Mouse (Mus musculus): ENCODE measurements around the gene Hat1. TPM values are rescaled to one million over a fixed set of nuclear protein-coding genes. Genes with fewer than 3 reads are reported as not detected.
A peak's percentile ranks its signal among the peaks of the same experiment; 100 is the strongest.
"Not testable (repeated sequence)": the region's sequence is repeated elsewhere in the genome, so short reads cannot be mapped to it uniquely, and the experiment has no call there.

Hat1 gene
- total RNA-seq (2014; fragmentation: Nextera tagmentation) = 129 and 155 TPM in 2 replicates
- 232 and 241 TPM in 2 replicates for total RNA-seq (2017)

DNA sequence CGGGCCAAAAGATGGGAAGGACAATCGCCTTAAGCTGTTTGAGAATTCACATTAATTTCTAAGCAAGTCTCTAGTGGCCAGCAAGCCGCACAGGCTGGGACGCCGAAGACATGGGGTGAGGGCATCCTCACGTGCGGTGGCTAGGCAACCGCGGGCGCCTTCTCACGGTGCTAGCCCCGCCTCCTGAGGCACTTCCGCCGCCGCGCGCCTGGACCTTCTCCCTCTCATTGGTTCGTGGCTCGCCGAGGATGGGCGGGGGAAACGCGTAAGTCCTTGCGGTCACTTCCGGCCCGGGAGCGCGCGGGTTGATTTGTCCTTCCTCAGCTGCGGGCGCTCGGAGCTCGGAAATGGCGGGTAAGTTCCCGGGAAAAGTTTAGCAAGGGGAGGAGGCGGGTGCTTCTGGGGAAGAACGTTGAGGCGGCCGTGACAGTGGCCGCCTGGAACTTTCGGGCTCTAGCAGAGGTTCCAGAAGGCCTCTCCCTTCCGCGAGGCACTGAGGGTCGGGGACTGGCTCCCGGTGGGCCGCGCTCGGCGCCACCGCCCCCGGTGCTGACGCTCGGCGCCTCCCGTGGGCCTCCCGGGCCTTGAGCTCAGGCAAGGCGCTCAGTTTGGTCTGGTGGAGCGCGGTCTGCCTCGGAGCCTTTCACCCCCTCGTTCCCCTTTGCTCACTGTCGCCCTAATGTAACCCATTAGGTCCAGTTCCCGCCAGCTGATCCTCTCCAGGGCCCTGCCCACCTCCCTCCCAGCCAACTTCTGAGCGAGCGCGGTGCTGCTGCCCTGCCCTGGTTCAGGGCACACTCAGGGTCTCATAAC lies at the start of gene Hat1:
Gene Hat1 (plus strand): TSS at position 8 of the 813 bp plus-strand sequence.
- peak; percentile 99 for ATAC-seq (replicated peaks; ENCODE audit: low FRiP score, low TSS enrichment, poor library complexity, severe bottlenecking)

DNA sequence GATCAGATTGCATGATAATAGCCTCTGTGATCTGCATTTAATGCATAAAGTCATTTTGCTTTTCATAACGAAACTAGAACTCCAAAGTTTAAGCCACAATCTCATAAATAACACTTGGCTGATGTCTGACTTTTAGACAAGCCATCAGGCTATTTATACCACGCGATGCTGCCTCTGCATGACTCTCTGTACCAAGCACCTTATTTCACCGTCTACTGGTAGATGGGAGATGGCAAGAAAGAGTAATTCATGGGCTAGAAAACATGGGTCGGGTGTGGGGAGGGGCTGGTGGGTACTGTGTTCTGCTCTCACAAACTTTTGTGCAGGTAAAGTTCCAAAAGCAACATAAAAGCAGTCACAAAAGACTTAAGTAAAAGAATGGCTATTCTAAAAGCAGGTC lies 48.6 kb upstream of the Hat1 start:
- no peak for ATAC-seq (replicated peaks; ENCODE audit: low FRiP score, low TSS enrichment, poor library complexity, severe bottlenecking)

DNA sequence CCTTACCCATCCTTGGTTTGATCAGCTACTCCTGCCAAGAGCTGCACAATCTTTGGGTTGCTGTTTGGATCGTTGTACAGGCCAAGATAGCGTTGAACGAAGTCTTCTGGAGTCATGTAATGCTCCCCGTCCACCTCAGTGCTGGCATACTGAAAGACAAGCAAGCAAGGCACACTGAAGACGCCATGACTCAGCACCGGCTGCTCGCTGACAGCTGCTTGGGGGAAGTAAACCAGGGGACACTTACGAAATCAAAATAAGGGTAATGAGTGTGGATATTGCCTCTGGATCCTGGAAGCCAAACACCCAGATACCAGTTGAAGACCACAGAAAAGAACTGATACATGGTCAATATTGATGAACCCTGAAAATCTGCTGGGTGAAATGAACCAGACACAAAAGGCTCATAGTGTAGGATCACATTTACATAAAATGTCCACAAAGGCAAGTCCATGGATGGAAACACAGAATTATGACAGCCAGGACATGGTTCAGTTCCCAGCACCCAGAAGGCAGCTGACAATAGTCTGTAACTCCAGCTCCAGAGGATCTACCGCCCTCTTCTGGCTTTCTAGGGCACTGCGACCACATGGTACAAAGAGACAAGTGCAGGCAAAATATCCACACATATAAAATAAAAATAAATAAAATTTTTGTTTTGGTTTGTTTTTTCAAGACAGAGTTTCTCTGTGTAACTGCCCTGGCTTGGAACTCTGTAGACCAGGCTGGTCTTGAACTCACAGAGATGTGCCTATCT lies 44.7 kb upstream of the Hat1 start:
- no peak for ATAC-seq (replicated peaks; ENCODE audit: low FRiP score, low TSS enrichment, poor library complexity, severe bottlenecking)

DNA sequence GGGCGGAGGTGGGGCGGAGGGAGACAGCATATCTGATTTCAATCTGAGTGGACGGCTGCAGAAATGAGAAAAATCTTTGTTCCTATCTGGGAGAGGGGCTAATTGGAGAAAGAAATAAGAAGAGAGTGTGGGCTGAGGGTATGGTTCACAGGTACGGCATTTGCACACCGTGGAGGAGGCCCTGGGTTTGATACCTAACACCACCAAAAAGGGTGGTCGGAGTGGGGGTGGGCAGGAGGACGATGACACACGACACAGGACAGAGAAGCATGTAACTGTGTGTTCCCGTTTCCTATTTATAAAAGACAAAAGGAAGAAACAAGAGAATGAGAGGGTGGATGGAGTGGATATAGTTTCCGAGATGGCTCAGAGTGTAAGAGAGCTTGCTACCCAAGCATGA lies 41.6 kb upstream of the Hat1 start:
- no peak for ATAC-seq (replicated peaks; ENCODE audit: low FRiP score, low TSS enrichment, poor library complexity, severe bottlenecking)

DNA sequence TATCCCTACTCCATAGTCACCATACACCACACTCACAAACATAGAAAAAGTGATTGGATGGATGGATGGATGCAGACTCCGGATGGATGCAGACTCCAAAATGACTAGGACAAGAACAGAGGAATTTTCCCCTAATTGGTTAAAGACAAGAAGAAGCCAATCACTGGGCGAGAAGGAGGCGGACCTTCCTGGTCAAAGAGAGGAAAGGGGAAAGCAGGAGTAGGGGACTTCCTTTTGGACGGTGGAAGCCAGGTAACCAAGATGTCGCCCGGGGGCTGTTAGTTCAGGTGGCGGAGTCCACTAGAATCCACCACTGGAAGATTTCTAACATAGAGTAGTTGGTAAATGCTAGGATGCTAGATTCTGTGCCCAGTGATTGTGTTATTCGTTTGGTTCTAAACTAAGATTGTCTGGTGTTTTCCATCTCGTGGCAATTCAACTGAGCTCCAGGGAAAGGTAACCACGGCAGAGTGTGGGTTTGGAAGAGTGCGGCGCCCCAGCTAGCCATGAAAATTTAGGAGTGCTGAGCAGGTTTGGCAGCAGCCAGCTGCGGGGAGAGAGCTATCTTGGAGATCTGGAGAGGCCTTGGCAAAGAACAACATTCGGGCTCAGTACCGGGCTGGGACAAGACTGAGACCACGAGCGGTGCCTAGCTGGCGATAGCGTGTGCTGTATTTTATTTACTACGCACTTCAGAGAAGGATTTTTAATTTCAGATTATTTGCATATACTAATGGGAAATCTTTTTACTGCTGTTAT lies 40.8 kb upstream of the Hat1 start:
- no peak for ATAC-seq (replicated peaks; ENCODE audit: low FRiP score, low TSS enrichment, poor library complexity, severe bottlenecking)

DNA sequence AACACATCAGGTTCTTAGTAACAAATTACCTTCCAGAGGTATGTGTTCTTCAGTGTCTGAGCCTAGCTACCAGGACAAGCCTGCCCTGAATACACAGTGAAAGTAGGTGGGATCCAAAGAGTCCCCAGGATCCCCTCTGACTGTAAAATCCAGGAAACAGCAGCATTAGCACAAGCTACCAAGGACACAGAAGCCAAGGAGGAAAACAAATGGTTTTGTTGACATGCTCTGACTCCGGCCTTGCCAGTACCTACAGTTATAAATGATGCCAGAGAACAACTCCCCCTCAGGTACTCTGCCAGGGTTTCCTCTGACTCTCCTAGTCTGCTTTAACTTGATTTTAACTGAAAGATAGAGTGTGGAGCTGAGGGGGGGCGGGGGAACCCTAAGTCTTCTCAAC lies 39.2 kb upstream of the Hat1 start:
- ATAC-seq (replicated peaks; ENCODE audit: low FRiP score, low TSS enrichment, poor library complexity, severe bottlenecking) = no peak

DNA sequence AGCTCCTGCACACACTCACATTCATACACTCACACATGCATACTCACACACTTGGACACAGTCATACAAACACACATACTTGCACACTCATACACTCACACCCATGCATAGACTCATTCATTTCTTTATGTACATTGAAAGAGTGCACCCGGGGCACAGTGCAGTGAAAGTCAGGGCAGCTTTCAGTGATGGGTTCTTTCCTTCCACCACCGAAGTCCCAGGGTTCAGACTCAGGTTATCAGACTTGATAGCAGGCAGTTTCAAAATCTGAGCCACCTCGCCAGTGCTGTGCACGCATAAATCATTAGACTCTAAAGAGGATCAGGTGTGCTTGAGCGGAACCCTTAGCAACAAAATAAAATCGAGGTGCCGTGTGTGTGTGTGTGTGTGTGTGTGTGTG lies 38.6 kb upstream of the Hat1 start:
- no peak for ATAC-seq (replicated peaks; ENCODE audit: low FRiP score, low TSS enrichment, poor library complexity, severe bottlenecking)

DNA sequence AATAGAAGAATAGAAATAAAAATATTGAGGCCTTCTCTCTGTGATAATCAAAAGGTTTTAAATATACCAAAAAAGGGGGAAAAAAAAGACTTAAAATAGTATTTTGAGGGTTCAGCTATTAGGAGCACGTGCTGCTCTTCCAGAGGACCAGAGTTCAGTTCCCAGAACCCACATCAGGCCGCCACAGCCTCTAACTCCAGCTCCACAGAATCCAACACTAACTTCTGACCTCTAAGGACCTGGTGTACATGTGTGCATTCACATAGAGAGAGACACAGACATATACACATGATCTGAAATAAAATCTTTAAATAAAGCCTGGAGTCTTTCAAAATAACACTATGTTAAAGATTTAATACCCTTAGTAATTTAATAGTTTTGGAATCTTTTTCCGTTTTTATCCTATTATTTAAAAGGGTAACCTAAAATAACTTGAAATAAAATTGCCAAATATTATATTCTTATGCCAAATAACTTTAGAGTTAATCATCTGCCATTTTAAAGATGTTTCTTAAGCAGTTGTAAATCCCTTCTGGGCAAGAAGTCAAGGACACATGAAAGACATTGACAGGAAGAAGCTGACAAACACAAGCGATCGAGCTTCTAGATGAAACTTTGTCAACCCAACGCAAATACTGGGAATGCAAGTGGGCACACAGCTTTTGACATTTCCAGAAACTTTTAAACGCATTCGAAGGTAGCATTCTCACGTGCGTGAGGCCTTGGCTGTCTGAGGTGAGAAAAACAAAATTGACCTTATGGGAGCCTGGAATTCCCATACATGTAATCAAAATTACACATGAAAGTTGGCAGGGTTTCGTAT lies 37.6 kb upstream of the Hat1 start:
- ATAC-seq (replicated peaks; ENCODE audit: low FRiP score, low TSS enrichment, poor library complexity, severe bottlenecking) = no peak

DNA sequence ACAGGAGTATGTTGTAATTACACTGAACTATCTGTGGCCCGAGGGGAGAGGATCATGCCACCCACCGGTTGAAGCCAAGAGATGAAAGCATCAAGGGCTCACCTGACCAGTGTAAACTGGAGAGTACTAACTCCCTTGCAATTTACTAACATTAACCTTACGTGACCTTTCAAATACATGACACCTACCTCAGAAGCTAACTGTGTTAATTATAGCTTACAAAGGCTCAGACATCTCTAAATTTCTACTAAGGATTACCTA lies 37.1 kb upstream of the Hat1 start:
- ATAC-seq (replicated peaks; ENCODE audit: low FRiP score, low TSS enrichment, poor library complexity, severe bottlenecking) = no peak

DNA sequence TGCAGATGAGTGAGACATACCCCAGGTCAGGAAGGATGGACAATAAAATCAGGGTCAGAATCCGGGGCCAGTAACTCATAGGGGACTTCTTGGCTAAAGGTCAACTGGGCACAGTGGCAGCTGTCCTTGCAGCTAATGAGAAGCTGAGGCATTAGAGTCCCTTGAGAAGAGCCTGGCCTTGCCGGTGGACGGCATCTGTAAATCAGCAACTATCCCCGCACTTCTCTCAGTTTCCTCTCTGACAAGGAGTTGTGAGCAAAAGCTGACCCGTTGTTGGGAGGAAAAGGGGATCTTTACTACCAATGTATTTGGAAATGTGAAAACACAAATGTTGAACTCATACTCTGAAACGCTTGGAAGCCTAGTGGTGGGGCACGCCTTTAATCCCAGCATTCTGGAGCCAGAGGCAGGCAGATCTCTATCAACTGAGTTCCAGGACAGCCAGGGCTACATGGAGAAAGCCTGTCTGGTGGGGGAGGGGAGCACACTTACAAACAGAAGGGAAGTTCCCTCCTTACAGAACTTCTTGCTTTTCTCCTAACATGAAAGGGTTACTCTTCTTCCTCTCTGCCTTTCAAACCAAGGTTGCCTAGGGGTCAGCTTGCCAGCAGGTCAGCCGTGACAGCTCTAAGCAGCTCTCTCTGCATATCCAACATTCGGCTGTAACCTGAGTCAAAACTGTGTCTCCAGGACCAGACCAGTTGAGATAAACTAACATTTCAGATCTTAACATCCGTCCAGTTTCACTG lies 35.3 kb upstream of the Hat1 start:
- no peak for ATAC-seq (replicated peaks; ENCODE audit: low FRiP score, low TSS enrichment, poor library complexity, severe bottlenecking)

DNA sequence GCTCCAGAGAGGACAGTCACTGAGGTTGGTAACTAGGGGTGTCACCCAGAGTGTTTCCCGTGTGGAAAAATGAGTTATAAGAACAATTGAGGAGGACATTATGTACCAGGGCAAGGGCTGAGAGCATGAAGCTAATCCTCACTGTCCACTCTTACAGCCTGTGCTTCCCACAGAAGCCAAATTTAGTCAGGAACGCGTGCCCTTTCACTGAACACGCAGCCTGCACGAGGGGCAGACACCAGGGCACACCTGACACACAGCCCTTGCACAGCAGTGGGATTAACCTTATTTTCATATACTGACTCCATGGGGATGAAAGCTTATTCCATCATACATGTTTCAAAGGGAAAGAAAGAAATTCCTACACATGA lies 34.7 kb upstream of the Hat1 start:
- ATAC-seq (replicated peaks; ENCODE audit: low FRiP score, low TSS enrichment, poor library complexity, severe bottlenecking) = no peak

DNA sequence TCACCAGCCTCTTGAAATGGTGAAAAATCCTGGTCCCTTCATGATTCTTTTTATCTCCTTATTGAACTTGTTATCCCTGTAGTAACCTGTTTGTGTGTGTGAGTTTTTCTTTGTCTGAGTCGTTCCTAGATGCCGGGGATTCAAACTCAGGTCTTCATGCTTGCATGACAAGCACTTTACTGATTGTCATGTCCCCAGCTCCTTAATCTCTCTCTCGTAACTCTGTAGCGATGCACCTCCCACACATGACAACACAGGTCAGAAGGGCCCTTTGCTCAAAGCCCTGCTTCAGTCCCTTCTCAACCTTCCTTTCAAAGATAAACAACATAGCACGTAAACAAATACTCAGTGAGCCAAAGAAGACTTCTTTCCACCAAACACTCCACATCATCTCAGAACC lies 30.4 kb upstream of the Hat1 start:
- ATAC-seq (replicated peaks; ENCODE audit: low FRiP score, low TSS enrichment, poor library complexity, severe bottlenecking) = no peak

DNA sequence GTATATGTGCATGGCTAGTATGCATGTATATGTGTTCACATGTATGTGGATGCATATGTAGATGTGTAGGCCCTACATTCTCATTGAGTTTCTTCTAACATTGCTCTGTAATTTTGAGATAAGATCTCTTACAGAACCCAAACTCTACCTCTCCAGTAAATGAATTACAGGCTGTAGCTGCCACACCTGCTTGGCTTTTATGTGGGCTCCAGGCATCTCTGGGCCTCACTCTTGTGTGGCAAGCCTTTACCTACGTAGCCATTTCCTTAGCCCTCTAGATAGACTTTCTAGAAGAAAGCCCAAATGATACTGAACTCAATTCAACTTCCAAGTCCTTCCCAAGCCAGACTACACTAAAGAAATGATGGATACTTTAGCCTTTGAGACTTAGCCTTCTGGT lies 28.6 kb upstream of the Hat1 start:
- ATAC-seq (replicated peaks; ENCODE audit: low FRiP score, low TSS enrichment, poor library complexity, severe bottlenecking) = no peak

DNA sequence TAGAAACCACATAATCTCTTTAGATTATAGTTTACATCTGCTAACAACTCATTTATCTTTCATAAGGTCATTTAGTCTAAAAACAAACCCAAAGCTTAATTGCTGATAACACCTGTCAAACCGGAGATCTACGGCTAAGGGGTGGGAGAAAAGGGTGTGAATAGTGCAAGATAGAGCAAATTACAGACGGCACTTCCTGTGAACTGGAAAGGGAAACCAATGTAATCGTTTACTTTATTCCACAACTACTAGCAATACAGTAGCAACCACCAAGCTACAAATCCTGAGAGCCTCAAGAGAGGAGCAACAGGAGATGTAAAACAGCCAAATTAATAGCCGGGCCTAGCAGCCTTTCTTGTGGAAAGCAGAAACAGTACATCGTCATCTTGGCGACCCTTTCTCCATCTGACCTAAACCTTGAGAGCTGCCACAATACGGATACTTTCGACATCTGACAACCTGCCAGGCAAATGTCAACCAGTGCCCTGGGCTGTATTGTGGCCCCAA lies 22.1 kb upstream of the Hat1 start:
- peak; percentile 20 for ATAC-seq (replicated peaks; ENCODE audit: low FRiP score, low TSS enrichment, poor library complexity, severe bottlenecking)

DNA sequence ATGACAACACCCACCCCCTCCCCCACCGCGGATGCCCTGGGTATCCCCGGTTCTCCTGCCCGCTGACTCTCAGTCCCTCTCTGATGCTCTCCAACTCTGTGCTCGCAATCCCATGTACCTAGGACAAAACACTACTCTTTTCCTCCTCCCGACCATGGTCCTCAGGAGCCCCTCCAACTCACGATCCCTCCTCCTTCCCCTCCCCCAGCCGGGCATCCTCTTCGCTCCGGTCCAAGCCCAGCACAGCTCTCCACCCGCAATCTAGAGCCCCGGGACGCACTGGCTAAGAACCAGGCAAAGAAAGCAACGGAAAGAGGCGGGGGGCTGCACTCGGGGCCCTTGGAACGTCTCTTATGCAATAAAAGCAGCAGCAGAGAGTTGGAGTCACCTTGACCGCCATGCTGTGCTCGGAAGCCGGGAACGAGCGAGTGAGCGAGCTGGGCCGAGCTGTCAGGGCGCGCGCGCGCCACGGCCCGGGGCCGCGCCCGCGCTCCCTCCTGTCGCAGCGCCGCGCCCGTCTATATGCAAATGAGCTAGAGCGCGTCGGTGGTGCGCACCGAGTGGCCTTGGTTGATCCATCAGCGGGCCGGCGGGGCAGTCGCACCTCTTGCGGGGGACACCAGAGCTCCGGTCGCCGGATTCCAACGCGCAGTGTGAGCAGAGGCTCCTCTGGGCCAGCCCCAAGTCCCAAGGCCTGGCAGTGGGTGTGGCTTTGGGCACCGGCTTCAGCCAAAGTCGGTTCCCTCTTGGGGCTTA lies 21.5 kb upstream of the Hat1 start, which contains the start of gene Slc25a12:
Gene Slc25a12 (minus strand): TSS at position 625 of the 756 bp plus-strand sequence.
- peak; percentile 98 for ATAC-seq (replicated peaks; ENCODE audit: low FRiP score, low TSS enrichment, poor library complexity, severe bottlenecking)

DNA sequence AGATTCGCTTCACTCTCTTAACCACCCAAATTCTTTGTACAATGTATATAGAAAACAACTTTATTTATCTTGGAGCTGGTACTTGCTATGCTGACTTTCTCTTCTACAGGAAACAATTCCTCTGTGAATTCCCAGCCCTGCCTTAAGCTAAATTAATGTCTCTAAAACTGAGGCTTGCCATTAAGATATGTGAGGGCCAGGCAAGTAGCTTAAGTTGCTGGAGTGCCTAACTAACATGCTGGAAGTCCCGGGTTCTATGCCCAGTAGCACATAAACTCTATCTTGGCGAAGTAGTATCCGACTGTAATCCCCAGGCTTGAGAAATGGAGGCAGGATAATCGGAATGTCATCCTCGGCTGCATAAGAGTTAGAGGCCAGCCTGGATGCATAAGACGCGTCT lies 20.7 kb upstream of the Hat1 start:
- ATAC-seq (replicated peaks; ENCODE audit: low FRiP score, low TSS enrichment, poor library complexity, severe bottlenecking) = no peak

DNA sequence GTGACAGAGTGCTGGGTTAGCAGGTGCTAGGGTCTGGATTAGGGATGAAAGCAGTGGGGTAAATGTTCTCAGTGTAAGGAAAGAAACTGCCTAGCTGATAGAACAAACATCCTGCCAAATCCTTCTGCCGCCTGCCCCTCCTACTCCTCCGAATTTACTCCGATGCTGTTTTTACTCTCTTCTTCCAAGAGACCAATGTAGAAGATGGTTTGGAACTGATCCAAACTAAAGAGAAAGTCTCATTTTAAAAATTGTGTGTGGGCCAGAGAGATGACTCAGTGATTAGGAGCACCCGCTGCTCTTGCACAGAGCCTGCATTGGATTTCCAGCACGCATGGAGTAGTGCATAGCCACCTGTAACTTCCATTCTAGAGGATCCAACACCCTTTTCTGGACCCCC lies 17.0 kb upstream of the Hat1 start:
- ATAC-seq (replicated peaks; ENCODE audit: low FRiP score, low TSS enrichment, poor library complexity, severe bottlenecking) = no peak

DNA sequence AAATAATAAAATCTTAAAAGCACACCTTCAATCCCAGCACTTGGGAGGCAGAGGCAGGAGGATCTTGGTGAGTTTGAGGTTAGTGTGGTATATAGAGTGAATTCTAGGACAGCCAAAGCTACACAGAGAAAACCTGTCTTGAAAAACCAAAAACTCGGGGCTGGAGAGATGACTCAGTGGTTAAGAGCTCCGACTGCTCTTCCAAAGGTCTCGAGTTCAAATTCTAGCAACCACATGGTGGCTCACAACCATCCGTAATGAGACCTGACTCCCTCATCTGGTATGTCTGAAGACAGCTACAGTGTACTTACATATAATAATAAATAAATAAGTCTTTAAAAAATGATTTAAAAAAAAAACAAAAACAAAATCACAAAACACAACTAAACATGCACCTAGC lies 16.5 kb upstream of the Hat1 start:
- not testable (repeated sequence) for ATAC-seq (replicated peaks; ENCODE audit: low FRiP score, low TSS enrichment, poor library complexity, severe bottlenecking)
